Mouse (Mus musculus) spleen, adult 2 months (tissue): ENCODE results near the gene Bmpr1b.

Source experiments
- CTCF ChIP-seq: fragments of 200-500 bp; IDR thresholded peaks from 2 replicates; pipeline ENCODE4 v1.5.1; 2011; ENCODE audit warnings: mild to moderate bottlenecking, inconsistent platforms; ENCODE audit not compliant: insufficient read depth, insufficient read length, insufficient replicate concordance; ENCODE audit errors: extremely low read depth
- POLR2A ChIP-seq: fragments of 200-500 bp; IDR thresholded peaks from 2 replicates; pipeline ENCODE4 v1.6.1; 2011; ENCODE audit warnings: low read depth, low read length, inconsistent platforms

- TF ChIP-seq CTCF (no peak), POLR2A (no peak)
These were observed 4.2 kb downstream of the Bmpr1b start for GRCm38 (mm10) chr3:142164981-142165380.
